Mouse (Mus musculus) E14TG2a.4 (cell line): ENCODE measurements around the gene Ptpn12.

Experiments used
- H3K27me3 ChIP-seq: 2 replicates; pipeline ENCODE4 v1.6.1; 2014; ENCODE audit warnings: low read length, control low read depth; ENCODE audit not compliant: insufficient read depth
- H3K36me3 ChIP-seq: 2 replicates; pipeline ENCODE4 v1.6.1; 2014; ENCODE audit warnings: low read length, control low read depth; ENCODE audit not compliant: insufficient read depth
- H3K4me1 ChIP-seq: replicated peaks from 2 replicates; pipeline ENCODE4 v1.6.1; 2014; ENCODE audit warnings: low read depth, low read length, control low read depth
- H3K4me3 ChIP-seq: replicated peaks from 2 replicates; pipeline ENCODE4 v1.5.1; 2014; ENCODE audit warnings: mild to moderate bottlenecking, low read length
- H3K9me3 ChIP-seq: 2 replicates; pipeline ENCODE4 v1.6.1; 2014; ENCODE audit warnings: low read length, control low read depth
- CTCF ChIP-seq: conservative IDR thresholded peaks from 2 replicates; pipeline ENCODE4 v1.5.1; 2014; ENCODE audit warnings: low read length
- NANOG ChIP-seq: IDR thresholded peaks from 2 replicates; pipeline ENCODE4 v1.6.1; 2014; ENCODE audit warnings: borderline replicate concordance, low read length, mixed read lengths
- POU5F1 ChIP-seq: IDR thresholded peaks from 2 replicates; pipeline ENCODE4 v1.6.1; 2014; ENCODE audit warnings: low read length, borderline replicate concordance

Gene Ptpn12

DNA sequence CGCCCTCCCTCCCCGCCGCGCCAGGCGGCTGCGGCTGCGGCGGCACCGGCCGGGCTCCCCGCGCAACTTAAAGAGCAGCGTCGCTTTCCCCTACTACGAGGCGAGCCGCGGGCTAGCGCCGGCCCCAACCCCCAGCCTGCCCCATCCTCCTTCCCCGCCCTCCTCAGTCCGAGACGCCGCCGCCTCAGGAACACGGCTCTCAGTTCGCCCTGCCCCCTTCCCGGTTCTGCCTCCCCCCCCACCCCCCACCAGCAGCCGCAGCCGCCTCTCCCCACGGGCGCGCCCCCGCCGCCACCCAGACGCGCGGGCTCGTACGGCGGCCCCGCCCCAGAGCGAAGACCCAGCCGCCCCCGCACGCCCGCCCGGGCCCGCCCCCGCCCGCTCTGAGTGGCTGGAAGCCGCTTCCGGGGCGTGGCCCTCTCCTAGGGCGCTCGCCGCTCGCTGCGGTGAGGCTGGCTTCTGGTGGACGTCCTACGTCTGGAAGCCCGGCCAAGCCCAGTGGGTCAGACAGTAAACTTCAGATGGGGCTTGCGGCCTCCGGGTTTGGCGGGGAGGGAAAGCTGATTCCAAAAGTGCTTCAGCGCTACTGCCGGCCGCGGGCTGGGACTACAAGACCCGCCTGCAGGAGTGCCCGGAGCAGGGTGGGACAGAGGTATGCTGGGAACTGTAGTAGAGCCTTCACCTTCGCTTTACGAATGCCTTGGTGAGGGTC lies at the start of gene Ptpn12:
TSS of gene Ptpn12 (minus strand) at position 92 of the 712 bp plus-strand sequence.
- no peaks in the 10 kb centered on the region for H3K27me3 ChIP-seq
- no peaks in the 10 kb centered on the region for H3K9me3 ChIP-seq
- H3K4me3 ChIP-seq: peak within 1 kb of the TSS; percentile 93
- no peaks in the 10 kb centered on the region for H3K36me3 ChIP-seq
- TF ChIP-seq NANOG (no peak), CTCF (no peak), POU5F1 (no peak)
- peaks cover 28% of the 10 kb centered on the region for H3K4me1 ChIP-seq

DNA sequence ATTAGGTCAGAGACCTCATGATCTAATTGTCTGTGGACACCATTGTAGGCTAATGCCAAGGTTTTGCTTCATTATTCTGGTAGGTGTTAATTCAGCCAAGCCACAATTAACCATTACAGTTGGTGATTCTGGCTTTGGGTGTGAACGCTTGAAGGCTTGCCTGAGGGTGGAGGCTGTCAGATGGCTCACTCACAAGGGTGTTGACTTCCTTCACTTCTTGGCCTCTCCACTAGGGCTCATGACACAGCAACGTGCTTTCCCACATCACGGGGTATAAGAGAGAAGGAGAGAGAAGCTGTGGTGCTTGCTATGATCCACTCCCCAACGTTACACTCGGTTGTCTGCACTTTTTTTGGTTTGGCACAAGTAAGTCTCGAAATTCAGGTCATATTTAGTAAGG lies 35.5 kb upstream of the Ptpn12 start:
- no peaks in the 10 kb centered on the region for H3K27me3 ChIP-seq
- no peaks in the 10 kb centered on the region for H3K4me1 ChIP-seq
- no peaks in the 10 kb centered on the region for H3K36me3 ChIP-seq
- H3K4me3 ChIP-seq: no peak overlapping the region
- peaks cover 37% of the 10 kb centered on the region for H3K9me3 ChIP-seq
- TF ChIP-seq POU5F1 (no peak), NANOG (no peak), CTCF (no peak)

DNA sequence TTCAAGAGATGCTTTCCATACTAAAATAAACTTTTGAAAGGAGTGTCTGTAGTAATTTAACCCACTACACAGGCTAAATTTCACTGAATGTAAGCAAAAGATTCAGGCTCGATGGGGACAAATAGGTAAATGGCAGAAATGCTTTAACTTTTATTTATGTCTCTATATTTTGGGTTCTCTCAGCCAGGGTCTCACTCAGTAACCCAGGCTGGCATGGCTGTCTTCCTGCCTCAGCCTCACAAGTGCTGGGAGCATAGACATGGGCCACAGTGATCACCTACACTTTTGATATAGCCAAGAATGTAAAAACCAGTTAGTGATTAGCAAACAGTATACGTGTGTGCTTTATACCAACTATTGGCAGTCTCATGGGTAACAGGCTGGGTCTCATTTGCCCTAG lies 1.5 kb upstream of the Ptpn12 start:
- TF ChIP-seq CTCF (no peak), NANOG (no peak), POU5F1 (no peak)
- Histone ChIP-seq H3K36me3 (no peaks in the 10 kb centered on the region), H3K4me1 (peaks cover 28% of the 10 kb centered on the region), H3K9me3 (no peaks in the 10 kb centered on the region), H3K27me3 (no peaks in the 10 kb centered on the region), H3K4me3 (peak overlapping the region; percentile 89)

- Histone ChIP-seq H3K27me3 (no peaks in the 10 kb centered on the region), H3K36me3 (no peaks in the 10 kb centered on the region), H3K9me3 (no peaks in the 10 kb centered on the region), H3K4me3 (peak overlapping the region; percentile 89), H3K4me1 (peaks cover 28% of the 10 kb centered on the region)
- no peak for TF ChIP-seq POU5F1
- TF ChIP-seq CTCF: no peak
- no peak for TF ChIP-seq NANOG
Measured at GRCm38 (mm10) chr5:21056595-21056994, 884 bp upstream of the Ptpn12 start.

DNA sequence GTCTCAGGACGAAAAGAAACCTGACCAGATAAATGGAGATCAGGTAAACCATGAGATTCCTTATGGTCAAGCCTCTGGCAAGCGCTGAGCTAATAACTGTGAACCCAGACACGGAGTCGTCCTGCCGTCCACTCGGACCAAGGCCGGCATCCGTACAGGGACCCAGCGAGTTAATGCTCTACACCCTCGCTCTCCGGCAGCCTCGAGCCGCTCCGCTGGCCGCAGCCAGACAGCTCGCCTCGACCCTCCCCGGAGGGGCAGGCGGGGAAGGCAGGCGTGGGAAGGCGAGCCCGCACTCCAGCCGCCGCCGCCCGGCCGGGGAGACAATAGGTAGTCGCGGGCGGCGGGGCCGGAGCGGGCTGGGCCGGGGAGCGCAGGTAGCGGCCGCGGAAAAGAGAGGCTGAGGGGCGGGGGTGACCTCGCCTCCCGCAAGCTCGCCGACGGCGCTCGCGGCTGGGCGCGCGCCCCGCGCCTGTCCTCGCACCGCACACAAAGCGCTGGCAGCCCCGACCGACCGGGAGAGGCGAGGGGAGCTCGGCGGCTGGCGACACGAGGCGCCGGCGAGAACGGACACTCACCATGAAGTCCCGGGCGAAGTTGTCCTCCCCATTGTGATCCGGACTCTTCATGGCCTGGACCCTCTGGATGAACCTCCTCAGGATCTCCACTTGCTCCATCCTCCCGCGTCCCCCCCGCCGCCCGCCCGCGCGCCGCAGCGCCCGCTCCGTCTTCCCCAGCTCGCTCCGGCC lies 466 bp downstream of the Ptpn12 start:
- peaks cover 35% of the 10 kb centered on the region for H3K4me1 ChIP-seq
- H3K4me3 ChIP-seq: peak overlapping the region; percentile 93
- no peaks in the 10 kb centered on the region for H3K36me3 ChIP-seq
- no peaks in the 10 kb centered on the region for H3K27me3 ChIP-seq
- H3K9me3 ChIP-seq: no peaks in the 10 kb centered on the region
- TF ChIP-seq NANOG: no peak
- TF ChIP-seq POU5F1: no peak
- TF ChIP-seq CTCF: no peak

DNA sequence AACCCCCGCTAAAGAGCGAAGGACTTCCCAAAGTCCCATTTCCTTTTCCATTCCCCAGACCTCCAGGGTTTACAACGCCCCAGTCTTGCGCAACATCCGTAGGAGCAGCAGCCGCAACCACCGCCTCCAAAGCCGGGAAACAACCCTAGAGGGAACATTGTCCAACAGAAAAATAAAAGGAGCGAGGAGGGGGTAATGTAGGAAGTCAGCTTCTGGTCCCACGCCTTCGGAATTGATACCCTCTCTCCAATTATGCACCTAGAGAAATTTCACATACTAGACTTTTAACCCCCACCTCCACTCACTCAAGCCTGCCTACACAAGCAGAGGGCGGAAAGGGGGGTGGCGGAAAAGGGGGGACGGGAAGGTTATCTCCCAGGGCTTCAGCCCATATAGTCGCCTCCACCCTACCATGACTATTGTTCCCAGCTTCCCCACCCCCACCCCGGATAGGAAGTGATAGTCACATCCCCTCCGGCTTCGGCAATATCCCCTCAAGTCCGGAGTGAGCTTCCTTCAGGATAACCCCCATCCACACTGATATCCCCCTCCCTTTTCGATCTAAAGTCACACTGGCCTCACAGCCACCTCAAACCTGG lies 1.1 kb downstream of the Ptpn12 start:
- TF ChIP-seq NANOG (no peak), POU5F1 (no peak), CTCF (no peak)
- H3K9me3 ChIP-seq: no peaks in the 10 kb centered on the region
- H3K27me3 ChIP-seq: no peaks in the 10 kb centered on the region
- H3K4me3 ChIP-seq: peak overlapping the region; percentile 93
- peaks cover 38% of the 10 kb centered on the region for H3K4me1 ChIP-seq
- no peaks in the 10 kb centered on the region for H3K36me3 ChIP-seq

GRCm38 (mm10) chr5:21053571-21054307 lies 2.0 kb downstream of the Ptpn12 start:
- peaks cover 45% of the 10 kb centered on the region for H3K4me1 ChIP-seq
- no peak for TF ChIP-seq CTCF
- no peak for TF ChIP-seq POU5F1
- TF ChIP-seq NANOG: no peak
- no peaks in the 10 kb centered on the region for H3K36me3 ChIP-seq
- peak overlapping the region; percentile 93 for H3K4me3 ChIP-seq
- H3K27me3 ChIP-seq: no peaks in the 10 kb centered on the region
- H3K9me3 ChIP-seq: no peaks in the 10 kb centered on the region

DNA sequence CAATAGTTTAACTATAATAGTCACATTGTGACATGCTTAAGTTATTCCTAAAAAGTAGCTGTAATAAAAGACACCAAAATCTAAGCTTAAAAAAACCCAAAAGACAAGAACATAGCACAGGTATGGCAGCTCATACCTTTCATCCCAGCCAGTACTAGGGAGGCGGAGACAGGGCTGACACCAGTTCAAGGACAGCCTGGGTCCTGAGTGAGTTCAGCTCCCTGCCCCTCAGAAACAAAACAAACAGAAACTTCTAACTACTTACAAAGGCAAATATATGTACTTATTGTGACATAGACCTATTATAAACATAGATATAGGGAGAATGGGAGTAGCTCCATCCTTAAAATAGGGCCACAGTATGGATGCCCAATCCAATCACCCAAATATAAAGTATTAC lies 3.2 kb downstream of the Ptpn12 start:
- Histone ChIP-seq H3K36me3 (no peaks in the 10 kb centered on the region), H3K9me3 (no peaks in the 10 kb centered on the region), H3K4me3 (no peak overlapping the region), H3K4me1 (peaks cover 45% of the 10 kb centered on the region), H3K27me3 (no peaks in the 10 kb centered on the region)
- TF ChIP-seq NANOG: no peak
- TF ChIP-seq CTCF: no peak
- TF ChIP-seq POU5F1: no peak
